Mouse (Mus musculus): Measurements from ENCODE around the gene Uba3.

Uba3 gene

GRCm38 (mm10) chr6:97210191-97210961, 4.9 kb upstream of the Uba3 start, which contains the start of gene Arl6ip5:
Gene Arl6ip5, plus strand, starts transcription at chr6:97210689.
- peak; percentile 91 to 96 for DNase-seq

DNA sequence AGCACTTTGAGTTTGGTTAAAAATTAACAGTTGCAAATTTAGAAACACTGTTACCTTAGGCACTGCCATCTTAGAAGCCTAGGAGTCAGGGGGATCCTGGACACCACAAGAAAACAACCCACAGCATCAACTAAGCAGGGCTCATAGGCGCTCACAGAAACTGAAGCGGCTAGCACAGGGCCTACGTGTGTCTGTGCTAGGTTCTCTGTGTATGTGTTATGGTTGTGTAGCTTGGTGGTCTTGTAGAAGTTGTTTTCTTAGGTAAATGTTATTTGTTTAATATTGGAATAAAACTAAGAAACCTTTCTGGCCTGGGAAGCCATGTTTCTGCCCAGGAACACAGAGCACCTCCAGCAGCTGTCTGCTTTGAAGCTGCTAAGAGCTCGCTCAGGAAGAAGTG, 4.3 kb upstream of the Uba3 start:
- no peak for DNase-seq

DNA sequence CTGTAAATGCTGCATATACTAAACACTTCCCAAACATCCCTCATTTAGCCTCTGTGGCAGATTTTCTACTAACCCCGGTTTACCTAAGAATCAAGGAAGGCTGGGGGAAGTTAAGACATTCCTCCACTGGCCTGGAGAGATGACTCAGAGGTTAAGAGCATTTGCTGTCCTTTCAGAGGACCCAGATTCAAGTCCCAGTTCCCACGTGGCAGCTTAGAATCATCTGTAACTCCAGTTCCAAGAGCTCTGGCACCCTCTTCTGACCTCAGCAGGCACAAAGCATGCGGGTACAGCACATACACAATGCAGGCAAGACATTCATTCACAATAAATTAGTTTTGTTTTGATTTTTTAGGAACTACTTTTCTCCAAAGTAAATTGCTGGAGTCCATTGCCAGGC, 3.8 kb upstream of the Uba3 start:
- no peak for DNase-seq

DNA sequence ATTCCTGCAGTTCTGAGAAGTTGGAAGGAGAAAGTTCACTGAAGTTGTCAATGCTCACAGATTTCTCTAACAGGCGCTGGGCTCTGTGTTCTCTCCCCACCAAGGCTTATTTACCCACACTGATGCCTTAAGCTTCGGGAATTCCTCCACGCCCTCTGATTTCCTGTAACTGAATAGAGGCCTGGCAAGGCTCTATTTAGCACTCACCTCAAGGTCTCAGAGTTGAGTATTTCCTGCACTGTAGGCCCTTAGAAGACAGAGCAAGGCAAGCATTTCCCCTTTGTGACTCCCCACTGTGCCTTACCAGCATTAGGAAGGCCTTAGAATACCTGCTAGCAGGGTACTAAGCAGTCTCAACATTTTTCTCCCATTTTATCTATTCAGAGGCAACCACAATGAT, 3.0 kb upstream of the Uba3 start:
- peak in 1 of 2 experiments; percentile 11 for DNase-seq

GRCm38 (mm10) chr6:97207085-97207484, 1.6 kb upstream of the Uba3 start:
- no peak for DNase-seq

GRCm38 (mm10) chr6:97204952-97205351, 495 bp downstream of the Uba3 start:
- peak; percentile 10 to 64 for DNase-seq

- no peak for DNase-seq
Observed at GRCm38 (mm10) chr6:97204252-97204869, 1.1 kb downstream of the Uba3 start.

GRCm38 (mm10) chr6:97202477-97202876, 3.0 kb downstream of the Uba3 start:
- DNase-seq: no peak

DNA sequence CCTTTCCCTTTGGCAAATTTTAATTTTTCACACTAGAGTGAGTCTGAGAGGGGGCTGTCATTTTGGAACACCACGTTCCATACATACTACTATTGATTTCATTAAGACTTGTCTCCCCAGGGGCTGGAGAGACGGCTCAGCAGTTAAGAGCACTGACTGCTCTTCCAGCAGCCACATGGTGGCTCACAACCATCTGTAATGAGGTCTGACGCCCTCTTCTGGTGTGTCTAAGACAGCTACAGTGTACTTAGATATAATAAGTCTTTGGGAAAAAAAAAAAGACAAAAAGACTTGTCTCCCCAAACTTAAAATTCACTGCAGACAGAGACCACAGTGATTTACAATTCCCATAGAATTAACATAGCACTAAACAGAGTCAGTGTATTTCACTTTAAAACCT, 5.0 kb downstream of the Uba3 start:
- no peak for DNase-seq

DNA sequence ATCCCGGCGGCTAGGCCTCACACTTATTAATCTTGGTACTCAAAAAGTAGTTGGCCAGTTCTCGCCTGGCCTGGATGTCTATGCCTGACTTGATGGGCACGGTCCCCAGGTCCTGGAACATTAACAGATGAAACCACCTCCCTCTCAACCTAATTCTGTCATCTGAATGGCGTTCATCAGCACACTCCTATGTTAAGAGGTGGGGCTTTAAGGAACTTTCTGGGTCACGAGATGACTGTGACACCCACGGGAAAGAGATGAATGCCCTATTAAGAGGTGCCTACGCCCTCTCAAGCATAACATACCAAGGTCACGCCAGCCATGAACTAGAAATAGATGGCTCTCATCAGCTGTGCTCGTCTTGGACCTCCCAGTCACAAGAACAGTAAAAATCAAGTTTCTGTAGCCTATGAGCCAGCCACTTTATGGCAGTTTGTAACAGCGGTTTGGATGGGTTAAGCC, 26.0 kb downstream of the Uba3 start:
- DNase-seq: no peak

DNA sequence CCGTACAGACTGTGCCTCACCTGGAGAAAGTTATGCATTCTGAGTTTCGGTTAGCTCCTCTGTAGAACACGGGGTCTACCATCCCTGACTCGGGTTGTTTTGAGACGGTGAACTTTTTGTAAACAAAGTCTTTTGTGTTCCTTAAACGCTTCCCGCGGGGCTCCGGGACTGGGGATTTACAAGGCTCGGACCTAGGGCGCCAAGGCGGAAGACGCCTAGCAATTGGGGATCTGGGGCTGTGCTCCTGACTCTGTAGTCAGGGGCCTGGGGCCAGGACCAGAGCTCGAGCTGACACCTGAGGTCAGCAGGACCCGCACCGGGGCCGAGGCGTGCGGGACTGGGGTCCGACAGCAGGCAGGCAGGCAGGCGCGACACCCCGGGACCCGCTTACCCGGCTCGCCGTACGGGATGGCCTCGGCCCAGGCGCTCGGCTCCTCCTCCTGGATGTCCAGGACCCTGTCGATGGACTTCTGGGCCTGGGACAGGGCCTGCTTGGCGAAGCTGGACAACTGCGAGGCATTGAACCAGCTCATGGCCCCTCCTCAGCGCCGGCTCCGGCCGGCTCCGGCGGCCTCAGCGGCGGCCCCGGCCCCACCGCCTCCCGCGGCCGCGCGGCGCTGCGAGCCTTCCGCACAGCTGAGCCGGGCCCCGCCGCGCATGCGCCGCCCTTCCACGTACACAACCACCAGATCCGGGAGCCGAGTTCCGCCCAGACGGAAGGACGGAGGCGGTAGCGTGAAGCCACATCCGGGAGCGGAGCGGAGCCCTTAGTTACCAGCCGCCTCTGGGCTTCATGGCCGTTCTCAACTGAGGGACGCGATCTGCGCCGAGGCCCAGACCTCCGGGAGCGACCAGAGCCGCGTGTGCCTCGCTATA, 26.7 kb downstream of the Uba3 start, which contains the start of gene Tmf1:
Tmf1 (minus strand) TSS at position 632 of the 876 bp plus-strand sequence.
- DNase-seq: peak; percentile 98 to 99

DNA sequence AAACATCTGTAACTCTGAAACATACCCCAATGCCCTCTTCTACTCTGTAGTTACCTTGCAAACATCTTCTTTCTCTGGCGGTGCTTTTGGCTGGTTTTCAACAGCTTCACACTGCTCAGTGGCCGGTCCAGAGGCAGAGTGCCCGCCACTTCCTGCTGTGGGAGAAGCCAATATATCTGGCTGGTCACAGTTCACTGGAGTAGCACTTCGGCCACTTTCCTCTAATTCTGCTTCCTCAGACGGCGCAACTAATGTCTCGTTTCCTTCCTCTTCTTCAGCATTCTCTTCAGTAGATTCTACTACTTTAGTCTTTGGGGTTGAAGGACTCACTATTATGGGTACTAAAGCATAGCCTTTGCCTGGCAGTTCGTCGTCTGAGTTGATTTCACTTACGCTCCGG, 29.7 kb downstream of the Uba3 start:
- peak; percentile 65 to 80 for DNase-seq

DNA sequence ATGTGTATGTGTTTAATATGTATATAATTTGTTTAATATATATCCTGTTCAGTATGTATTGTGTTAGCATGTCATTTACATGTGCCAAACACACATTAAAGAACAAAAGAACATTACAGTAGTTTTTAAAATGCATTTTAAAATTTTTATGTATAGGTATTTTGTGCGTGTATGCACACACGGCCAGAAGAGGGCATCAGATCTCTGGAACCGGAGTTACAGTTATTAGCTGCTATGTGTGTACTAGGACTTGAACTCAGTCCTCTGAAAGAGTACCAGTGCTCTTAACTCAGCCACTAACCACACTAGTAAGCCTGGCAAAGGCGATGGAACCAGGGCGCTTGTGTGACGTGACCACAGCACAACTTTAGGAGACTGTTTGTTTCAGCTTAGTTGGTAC, 55.3 kb downstream of the Uba3 start:
- DNase-seq: no peak

GRCm38 (mm10) chr6:97149721-97150120, 55.7 kb downstream of the Uba3 start:
- DNase-seq: no peak

DNA sequence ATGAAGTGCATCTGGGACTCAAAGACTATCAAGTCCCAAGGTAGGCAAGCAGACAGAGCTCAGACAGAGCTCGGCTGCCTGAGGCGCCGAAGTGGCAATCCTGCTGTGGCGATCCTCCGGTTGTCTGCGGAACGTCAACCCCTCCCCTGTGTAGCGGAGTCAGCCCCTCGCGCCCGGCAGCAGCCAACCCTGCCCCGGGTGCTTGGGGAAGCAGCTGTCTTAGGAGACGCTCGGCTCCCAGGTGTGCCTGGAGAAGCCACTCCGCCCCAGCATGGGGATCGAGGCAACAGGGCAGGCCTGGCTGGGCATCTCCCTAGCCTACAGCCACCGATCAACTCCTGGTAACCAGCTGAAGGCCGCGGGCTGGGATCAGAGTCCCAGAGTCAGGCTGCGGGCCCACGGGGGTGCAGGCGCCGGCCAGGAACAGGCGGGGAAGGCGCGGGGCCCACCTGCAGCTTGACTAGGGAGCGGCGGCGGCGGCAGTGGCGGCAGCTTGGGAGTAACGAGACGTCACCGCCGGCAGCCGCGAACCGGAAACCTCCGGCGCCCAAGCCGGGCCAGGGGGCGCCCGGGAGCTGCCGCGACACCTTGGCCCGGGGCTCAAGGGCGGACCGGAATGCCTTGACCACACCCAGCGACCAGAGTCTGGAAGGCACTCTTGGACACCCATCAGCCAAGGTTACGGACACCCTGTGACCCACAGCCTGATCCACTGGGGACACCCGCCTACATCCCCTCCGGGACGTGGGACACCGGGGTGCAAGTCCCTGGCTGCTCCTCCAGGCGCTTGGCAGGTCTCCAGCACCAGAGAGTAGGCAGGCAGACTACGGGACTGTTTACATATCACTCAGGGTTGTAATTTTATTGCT, 56.8 kb downstream of the Uba3 start, which contains the start of gene Eogt:
Eogt (minus strand) TSS at position 800 of the 869 bp plus-strand sequence.
- DNase-seq: peak; percentile 86 to 93

- peak; percentile 84 for DNase-seq
Observed at GRCm38 (mm10) chr6:97147755-97148382, 57.6 kb downstream of the Uba3 start.

GRCm38 (mm10) chr6:97145156-97145555, 60.3 kb downstream of the Uba3 start:
- peak in 1 of 2 experiments; percentile 48 for DNase-seq

GRCm38 (mm10) chr6:97144359-97144758, 61.1 kb downstream of the Uba3 start:
- peak; percentile 78 to 89 for DNase-seq

DNA sequence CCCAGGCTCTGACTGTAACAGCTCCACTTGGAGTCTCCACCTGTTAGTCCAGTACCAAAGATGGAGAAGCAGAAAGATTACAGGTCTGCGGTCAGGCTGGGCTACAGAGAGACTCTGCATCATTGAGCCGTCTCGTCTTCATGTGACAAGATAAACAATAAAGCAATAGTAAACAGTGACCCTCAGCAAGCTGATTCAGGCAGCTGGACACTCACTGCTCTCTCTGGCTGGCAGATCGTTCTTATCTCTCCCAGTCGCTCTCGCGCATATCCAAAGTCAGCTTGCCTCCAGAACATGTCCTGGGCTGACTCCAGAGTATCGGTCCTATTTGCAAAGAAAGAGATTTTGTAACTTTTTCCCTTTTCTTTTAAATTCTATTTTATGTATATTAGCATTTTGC, 62.8 kb downstream of the Uba3 start:
- no peak for DNase-seq

DNA sequence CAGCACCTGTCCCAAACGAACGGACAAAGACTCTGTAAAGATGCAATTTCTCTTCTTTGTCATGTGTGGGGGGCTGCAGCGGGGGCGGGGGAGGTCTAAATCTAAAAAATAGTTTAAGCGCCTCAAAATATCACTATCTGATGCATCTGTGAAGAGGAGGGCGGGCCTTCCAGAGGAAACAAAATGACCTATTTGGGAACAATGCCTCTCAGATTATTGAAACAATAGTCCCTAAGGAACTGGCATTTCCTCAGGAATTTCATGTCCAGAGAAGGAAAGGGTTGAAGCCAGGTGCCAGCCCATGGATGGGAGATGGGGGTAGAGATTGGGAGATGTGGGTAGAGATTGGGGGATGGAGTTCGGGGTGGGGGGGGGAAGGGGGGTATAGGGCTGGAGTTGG, 63.6 kb downstream of the Uba3 start:
- peak in 1 of 2 experiments; percentile 8 for DNase-seq

Data from kidney, postnatal 25 days (tissue).